Mouse (Mus musculus): Measurements from ENCODE around the gene Npas3. TPM values are rescaled to one million over a fixed set of nuclear protein-coding genes. Genes with fewer than 3 reads are reported as not detected.

The Npas3 gene
- 0.18 TPM for polyA plus RNA-seq (2012; fragmentation: generic; extraction: Trizol)

- H3K27me3 ChIP-seq (ENCODE audit: control insufficient read depth, insufficient read depth, insufficient read length), result peaks cover 39% of the 10 kb centered on the region
- no peak within 1 kb of the TSS for H3K4me3 ChIP-seq
- no peak for TF ChIP-seq MYOG (IDR thresholded peaks at IDR 0.05; ENCODE audit: control insufficient read depth in 1 of 3, insufficient read depth in 1 of 3, insufficient read length in 2 of 3, low read depth in 2 of 3)
- TF ChIP-seq REST (IDR thresholded peaks at IDR 0.05; ENCODE audit: insufficient read depth, insufficient read length), result no peak
- no peak for TF ChIP-seq CEBPB (IDR thresholded peaks at IDR 0.05; ENCODE audit: insufficient read depth, poor library complexity, severe bottlenecking)
- no peak for TF ChIP-seq USF1 (IDR thresholded peaks at IDR 0.05; ENCODE audit: low read depth)
- TF ChIP-seq TCF3 (IDR thresholded peaks at IDR 0.05; ENCODE audit: insufficient read length, low read depth), result no peak
- TF ChIP-seq E2F4 (IDR thresholded peaks at IDR 0.05; ENCODE audit: insufficient read depth), result no peak
- no peak for TF ChIP-seq POLR2AphosphoS2 (IDR thresholded peaks at IDR 0.05; ENCODE audit: insufficient read length, low read depth)
- no peak for TF ChIP-seq MYOD1 (IDR thresholded peaks at IDR 0.05; ENCODE audit: control insufficient read depth in 1 of 3, insufficient read length in 2 of 3, low read depth in 2 of 3)
- TF ChIP-seq POLR2A (IDR thresholded peaks at IDR 0.05; ENCODE audit: insufficient read length, low read depth), result no peak
- no peak for TF ChIP-seq MAX (IDR thresholded peaks at IDR 0.05; ENCODE audit: low read depth)
- no peak for TF ChIP-seq TCF12 (IDR thresholded peaks at IDR 0.05; ENCODE audit: insufficient read depth, poor library complexity, severe bottlenecking)
- TF ChIP-seq SRF (IDR thresholded peaks at IDR 0.05; ENCODE audit: control insufficient read depth, insufficient read length, low read depth), result no peak
These were observed at the start of gene Npas3 for GRCm38 (mm10) chr12:53248101-53248727. Gene Npas3, plus strand, starts transcription at chr12:53248677.

DNA sequence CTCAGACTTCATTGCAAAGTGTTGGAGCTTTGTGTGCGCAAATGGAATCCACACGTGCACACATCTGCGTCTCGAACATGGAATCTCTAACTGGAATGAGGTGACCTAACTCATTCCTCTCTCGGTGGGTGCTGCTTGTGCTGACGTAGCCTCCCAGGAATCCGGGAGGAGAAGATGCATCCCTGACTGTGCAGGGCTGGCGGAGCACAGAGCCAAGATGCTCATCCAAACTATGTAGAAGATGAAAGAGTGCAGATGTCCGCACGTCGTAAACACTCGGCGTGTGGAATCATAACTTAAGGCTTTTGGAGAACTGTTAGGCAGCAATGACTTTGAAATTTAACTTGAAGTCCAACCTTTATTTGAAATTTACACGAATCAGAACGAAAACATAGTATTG, 31.3 kb upstream of the Npas3 start:
- no peaks in the 10 kb centered on the region for H3K27me3 ChIP-seq (ENCODE audit: control insufficient read depth, insufficient read depth, insufficient read length)
- TF ChIP-seq POLR2A (IDR thresholded peaks at IDR 0.05; ENCODE audit: insufficient read length, low read depth) (no peak), TCF12 (IDR thresholded peaks at IDR 0.05; ENCODE audit: insufficient read depth, poor library complexity, severe bottlenecking) (no peak), CEBPB (IDR thresholded peaks at IDR 0.05; ENCODE audit: insufficient read depth, poor library complexity, severe bottlenecking) (no peak), POLR2AphosphoS2 (IDR thresholded peaks at IDR 0.05; ENCODE audit: insufficient read length, low read depth) (no peak), TCF3 (IDR thresholded peaks at IDR 0.05; ENCODE audit: insufficient read length, low read depth) (no peak), MYOG (IDR thresholded peaks at IDR 0.05; ENCODE audit: control insufficient read depth in 1 of 3, insufficient read depth in 1 of 3, insufficient read length in 2 of 3, low read depth in 2 of 3) (no peak), MYOD1 (IDR thresholded peaks at IDR 0.05; ENCODE audit: control insufficient read depth in 1 of 3, insufficient read length in 2 of 3, low read depth in 2 of 3) (no peak), E2F4 (IDR thresholded peaks at IDR 0.05; ENCODE audit: insufficient read depth) (no peak), SRF (IDR thresholded peaks at IDR 0.05; ENCODE audit: control insufficient read depth, insufficient read length, low read depth) (no peak), USF1 (IDR thresholded peaks at IDR 0.05; ENCODE audit: low read depth) (no peak), MAX (IDR thresholded peaks at IDR 0.05; ENCODE audit: low read depth) (no peak), REST (IDR thresholded peaks at IDR 0.05; ENCODE audit: insufficient read depth, insufficient read length) (no peak)

More at GRCm38 (mm10) chr12:53248101-53248727, at the start of gene Npas3:
- no peak within 1 kb of the TSS for H3ac ChIP-seq (ENCODE audit: control insufficient read depth, insufficient read length)
- H3K4me2 ChIP-seq (ENCODE audit: low read depth), result peak within 1 kb of the TSS; percentile 65
- H3K79me2 ChIP-seq (ENCODE audit: control insufficient read depth, insufficient read depth), result no peaks in the 10 kb centered on the region
- no peaks in the 10 kb centered on the region for H3K36me3 ChIP-seq (ENCODE audit: control insufficient read depth, insufficient read depth)

DNA sequence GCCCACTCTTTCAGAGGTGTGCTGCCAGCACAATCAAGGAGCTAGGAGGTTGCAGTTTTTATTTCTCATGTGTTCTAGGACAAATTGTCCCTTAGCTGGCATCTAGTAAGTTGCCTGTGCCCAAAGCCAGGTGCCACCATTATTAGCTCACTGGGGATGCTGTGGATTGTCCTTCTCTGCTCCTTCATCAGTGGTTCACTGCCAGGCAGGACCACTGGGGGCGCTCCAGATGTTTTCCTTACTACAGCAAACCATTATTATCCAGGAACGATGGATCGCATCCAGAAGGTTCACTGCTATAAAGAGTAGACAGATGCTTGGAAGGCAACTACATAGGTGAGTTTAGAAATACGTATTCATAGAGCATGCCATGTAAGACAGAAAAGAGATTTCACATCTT, 25.7 kb upstream of the Npas3 start:
- H3K27me3 ChIP-seq (ENCODE audit: control insufficient read depth, insufficient read depth, insufficient read length), result no peaks in the 10 kb centered on the region
- H3K4me3 ChIP-seq, result no peak overlapping the region
- H3K36me3 ChIP-seq (ENCODE audit: control insufficient read depth, insufficient read depth), result no peaks in the 10 kb centered on the region
- no peak overlapping the region for H3K4me2 ChIP-seq (ENCODE audit: low read depth)
- TF ChIP-seq MYOG (IDR thresholded peaks at IDR 0.05; ENCODE audit: control insufficient read depth in 1 of 3, insufficient read depth in 1 of 3, insufficient read length in 2 of 3, low read depth in 2 of 3), result no peak
- H3ac ChIP-seq (ENCODE audit: control insufficient read depth, insufficient read length), result no peak overlapping the region
- no peaks in the 10 kb centered on the region for H3K79me2 ChIP-seq (ENCODE audit: control insufficient read depth, insufficient read depth)

More for the DNA sequence above, 31.3 kb upstream of the Npas3 start:
- H3K36me3 ChIP-seq (ENCODE audit: control insufficient read depth, insufficient read depth), result no peaks in the 10 kb centered on the region
- H3ac ChIP-seq (ENCODE audit: control insufficient read depth, insufficient read length), result no peak overlapping the region
- no peak overlapping the region for H3K4me3 ChIP-seq
- H3K79me2 ChIP-seq (ENCODE audit: control insufficient read depth, insufficient read depth), result no peaks in the 10 kb centered on the region
- H3K4me2 ChIP-seq (ENCODE audit: low read depth), result no peak overlapping the region

- Histone ChIP-seq H3K79me2 (ENCODE audit: control insufficient read depth, insufficient read depth) (no peaks in the 10 kb centered on the region), H3K4me3 (no peak overlapping the region), H3K36me3 (ENCODE audit: control insufficient read depth, insufficient read depth) (no peaks in the 10 kb centered on the region), H3ac (ENCODE audit: control insufficient read depth, insufficient read length) (no peak overlapping the region), H3K4me2 (ENCODE audit: low read depth) (no peak overlapping the region), H3K27me3 (ENCODE audit: control insufficient read depth, insufficient read depth, insufficient read length) (no peaks in the 10 kb centered on the region)
- TF ChIP-seq E2F4 (IDR thresholded peaks at IDR 0.05; ENCODE audit: insufficient read depth), result no peak
- TF ChIP-seq MYOG (IDR thresholded peaks at IDR 0.05; ENCODE audit: control insufficient read depth in 1 of 3, insufficient read depth in 1 of 3, insufficient read length in 2 of 3, low read depth in 2 of 3), result no peak
- TF ChIP-seq REST (IDR thresholded peaks at IDR 0.05; ENCODE audit: insufficient read depth, insufficient read length), result no peak
- no peak for TF ChIP-seq TCF3 (IDR thresholded peaks at IDR 0.05; ENCODE audit: insufficient read length, low read depth)
- no peak for TF ChIP-seq POLR2AphosphoS2 (IDR thresholded peaks at IDR 0.05; ENCODE audit: insufficient read length, low read depth)
- no peak for TF ChIP-seq MAX (IDR thresholded peaks at IDR 0.05; ENCODE audit: low read depth)
These were observed 21.1 kb upstream of the Npas3 start for GRCm38 (mm10) chr12:53227356-53227755.

DNA sequence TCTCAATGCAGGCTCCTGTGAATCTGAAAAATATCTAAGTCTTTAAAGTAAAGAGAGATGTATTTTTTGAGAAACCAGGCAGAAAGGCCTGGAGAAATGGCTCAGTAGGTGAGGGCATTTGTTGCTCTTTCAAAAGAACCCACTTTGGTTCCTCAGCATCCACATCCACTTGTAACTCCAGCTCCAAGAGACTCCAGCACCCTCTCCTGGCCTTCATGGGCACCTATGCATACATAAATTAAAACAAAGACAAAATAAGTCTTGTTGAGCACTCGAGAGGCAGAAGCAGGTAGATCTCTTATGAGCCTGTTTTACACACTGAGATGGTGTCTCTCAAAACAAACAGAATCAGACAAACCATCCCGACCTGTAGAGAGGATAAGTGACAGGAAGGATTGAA, 19.1 kb upstream of the Npas3 start:
- Histone ChIP-seq H3K27me3 (ENCODE audit: control insufficient read depth, insufficient read depth, insufficient read length) (no peaks in the 10 kb centered on the region), H3K36me3 (ENCODE audit: control insufficient read depth, insufficient read depth) (no peaks in the 10 kb centered on the region), H3K4me3 (no peak overlapping the region), H3ac (ENCODE audit: control insufficient read depth, insufficient read length) (no peak overlapping the region), H3K79me2 (ENCODE audit: control insufficient read depth, insufficient read depth) (no peaks in the 10 kb centered on the region), H3K4me2 (ENCODE audit: low read depth) (no peak overlapping the region)
- TF ChIP-seq MAX (IDR thresholded peaks at IDR 0.05; ENCODE audit: low read depth), result no peak
- no peak for TF ChIP-seq SRF (IDR thresholded peaks at IDR 0.05; ENCODE audit: control insufficient read depth, insufficient read length, low read depth)
- TF ChIP-seq MYOG (IDR thresholded peaks at IDR 0.05; ENCODE audit: control insufficient read depth in 1 of 3, insufficient read depth in 1 of 3, insufficient read length in 2 of 3, low read depth in 2 of 3), result no peak
- no peak for TF ChIP-seq TCF12 (IDR thresholded peaks at IDR 0.05; ENCODE audit: insufficient read depth, poor library complexity, severe bottlenecking)
- no peak for TF ChIP-seq CEBPB (IDR thresholded peaks at IDR 0.05; ENCODE audit: insufficient read depth, poor library complexity, severe bottlenecking)
- TF ChIP-seq USF1 (IDR thresholded peaks at IDR 0.05; ENCODE audit: low read depth), result no peak
